Mouse (Mus musculus) G1E (cell line): ENCODE results near the gene Slc43a3. TPM values are rescaled to one million over a fixed set of nuclear protein-coding genes. Genes with fewer than 3 reads are reported as not detected.

ENCODE experiments used
- ATAC-seq: 2 replicates; pipeline ENCODE4 v1.8.0; 2016; ENCODE audit warnings: mild to moderate bottlenecking; ENCODE audit not compliant: insufficient number of reproducible peaks, poor library complexity, low FRiP score, severe bottlenecking; ENCODE audit errors: extremely low read depth
- DNase-seq: peaks from one replicate; pipeline ENCODE4 v3.0.0; 2012; ENCODE audit warnings: low spot score
- H3K27me3 ChIP-seq: 2 replicates; pipeline ENCODE4 v1.6.1; 2012; ENCODE audit warnings: mild to moderate bottlenecking, low read length, inconsistent platforms; ENCODE audit not compliant: insufficient read depth
- H3K36me3 ChIP-seq: replicated peaks from 2 replicates; pipeline ENCODE3; 2012; ENCODE audit warnings: mild to moderate bottlenecking, inconsistent platforms
- H3K4me1 ChIP-seq: 2 replicates; pipeline ENCODE4 v1.6.1; 2012; ENCODE audit warnings: low read depth, low read length, inconsistent platforms, mixed read lengths; ENCODE audit not compliant: insufficient read depth
- H3K4me3 ChIP-seq: 2 replicates; pipeline ENCODE4 v1.5.1; 2012; ENCODE audit warnings: low read depth, mild to moderate bottlenecking, inconsistent platforms, low read length, moderate library complexity, mixed read lengths
- H3K9me3 ChIP-seq: replicated peaks from 2 replicates; pipeline ENCODE4 v1.6.1; 2012; ENCODE audit warnings: inconsistent platforms
- CTCF ChIP-seq: IDR thresholded peaks from 2 replicates; pipeline ENCODE4 v1.5.1; 2012; ENCODE audit warnings: low read depth, low read length, inconsistent platforms, mixed read lengths
- GATA1 ChIP-seq: IDR thresholded peaks from 2 replicates; pipeline ENCODE4 v1.6.1; 2012; ENCODE audit warnings: borderline replicate concordance, low read length, inconsistent platforms, mixed read lengths
- GATA2 ChIP-seq: IDR thresholded peaks from 2 replicates; pipeline ENCODE4 v1.6.1; 2012; ENCODE audit warnings: low read depth, low read length, inconsistent platforms, borderline replicate concordance
- POLR2AphosphoS5 ChIP-seq: IDR thresholded peaks from 2 replicates; pipeline ENCODE4 v1.6.1; 2012; ENCODE audit warnings: low read depth, low read length, inconsistent platforms; ENCODE audit not compliant: insufficient replicate concordance
- TAL1 ChIP-seq: conservative IDR thresholded peaks from 2 replicates; pipeline ENCODE4 v1.6.1; 2012; ENCODE audit warnings: low read depth, low read length, inconsistent platforms, mixed read lengths
- polyA plus RNA-seq: library from polyadenylated mRNA; stranded (reverse); fragments of >175 nt; gene quantifications from 2 replicates; pipeline ENCODE4 v1.2.3, GENCODE M21; 2012
- total RNA-seq, 2 experiments: library from RNA; stranded (forward) in 1 of 2; stranded (reverse) in 1 of 2; fragments of 200-1000 nt in 1 of 2; fragments of >200 nt in 1 of 2; fragmentation: Nextera tagmentation in 1 of 2; gene quantifications; 2 replicates each; pipeline ENCODE4 v1.2.3; 2014 to 2017

Slc43a3 gene
- total and polyA plus RNA-seq, 3 experiments: 15.4 to 137 (median 85.2) TPM

DNA sequence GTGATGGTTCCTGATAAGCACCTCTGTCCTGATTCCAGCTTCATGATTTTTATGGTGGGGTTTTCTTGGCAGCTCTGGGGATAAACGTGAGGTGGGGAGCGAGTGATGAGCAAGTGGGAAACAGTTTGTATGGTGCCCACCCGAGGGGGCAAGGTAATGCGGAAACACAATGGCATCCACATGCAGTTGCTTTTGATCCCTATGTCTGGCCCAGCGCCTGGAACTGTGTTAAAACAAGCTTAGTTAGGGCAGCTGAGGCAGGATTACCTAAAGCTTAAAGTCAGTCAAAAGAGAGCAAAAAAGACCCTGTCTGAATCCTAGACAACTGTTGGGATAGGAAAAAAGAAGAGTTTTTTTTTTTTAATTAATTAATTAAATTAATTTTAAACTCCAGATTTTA, 1.3 kb upstream of the Slc43a3 start:
- TF ChIP-seq CTCF (no peak), GATA1 (no peak), POLR2AphosphoS5 (no peak), TAL1 (no peak), GATA2 (no peak)
- peaks cover 7% of the 10 kb centered on the region for H3K27me3 ChIP-seq
- DNase-seq (no peak), ATAC-seq (no peak)
- 0 out of 2 replicates have a peak, but pooled peaks cover 2% of the 10 kb centered on the region for H3K9me3 ChIP-seq
- H3K36me3 ChIP-seq: peaks cover 5% of the 10 kb centered on the region
- no peak overlapping the region for H3K4me3 ChIP-seq
- H3K4me1 ChIP-seq: peaks cover 47% of the 10 kb centered on the region

GRCm38 (mm10) chr2:84937491-84938150, 1.2 kb downstream of the Slc43a3 start:
- H3K27me3 ChIP-seq: no peaks in the 10 kb centered on the region
- no peak for DNase-seq
- H3K4me1 ChIP-seq: peaks cover 62% of the 10 kb centered on the region
- H3K4me3 ChIP-seq: peak overlapping the region; percentile 75
- H3K9me3 ChIP-seq: 0 out of 2 replicates have a peak, but pooled peaks cover 2% of the 10 kb centered on the region
- peaks cover 27% of the 10 kb centered on the region for H3K36me3 ChIP-seq
- no peak for ATAC-seq
- TF ChIP-seq TAL1 (no peak), GATA1 (no peak), GATA2 (no peak), CTCF (no peak), POLR2AphosphoS5 (no peak)

- 0 out of 2 replicates have a peak, but pooled peaks cover 2% of the 10 kb centered on the region for H3K9me3 ChIP-seq
- DNase-seq (peak; percentile 77), ATAC-seq (peak; percentile 79)
- no peaks in the 10 kb centered on the region for H3K27me3 ChIP-seq
- TF ChIP-seq GATA2 (no peak), TAL1 (peak; percentile 87)
- peak overlapping the region; percentile 75 for H3K4me3 ChIP-seq
- H3K4me1 ChIP-seq: peaks cover 66% of the 10 kb centered on the region
- H3K36me3 ChIP-seq: peaks cover 31% of the 10 kb centered on the region
Observed at GRCm38 (mm10) chr2:84938249-84938946, 2.0 kb downstream of the Slc43a3 start.

DNA sequence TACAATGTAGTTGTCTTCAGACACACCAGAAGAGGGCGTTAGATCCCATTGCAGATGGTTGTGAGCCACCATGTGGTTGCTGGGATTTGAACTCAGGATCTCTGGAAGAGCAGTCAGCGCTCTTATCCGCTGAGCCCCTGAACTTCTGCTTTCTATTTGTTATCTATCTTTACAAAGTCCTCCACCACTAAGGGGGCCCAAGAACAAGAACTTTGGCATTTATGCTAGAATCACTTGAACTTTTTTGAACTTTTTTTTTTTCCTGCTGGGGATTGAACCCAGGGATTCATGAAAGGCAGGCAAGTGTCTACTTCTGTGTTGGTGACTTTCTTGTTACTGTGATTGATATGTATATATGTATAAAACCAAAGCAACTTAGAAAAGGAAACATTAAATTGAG, 2.9 kb downstream of the Slc43a3 start:
- peaks cover 74% of the 10 kb centered on the region for H3K4me1 ChIP-seq
- no peak for ATAC-seq

GRCm38 (mm10) chr2:84939711-84940110, 3.3 kb downstream of the Slc43a3 start:
- 0 out of 2 replicates have a peak, but pooled peaks cover 2% of the 10 kb centered on the region for H3K9me3 ChIP-seq
- peaks cover 44% of the 10 kb centered on the region for H3K36me3 ChIP-seq
- no peak for TF ChIP-seq GATA1
- TF ChIP-seq POLR2AphosphoS5: no peak
- TF ChIP-seq GATA2: no peak
- TF ChIP-seq CTCF: no peak
- no peak for TF ChIP-seq TAL1
- ATAC-seq (peak; percentile 3; the same call in 1 of the 2 replicates), DNase-seq (no peak)
- peaks cover 74% of the 10 kb centered on the region for H3K4me1 ChIP-seq
- H3K4me3 ChIP-seq: peak overlapping the region; percentile 46; the same call in 1 of the 2 replicates
- no peaks in the 10 kb centered on the region for H3K27me3 ChIP-seq

More for the DNA sequence above, 2.9 kb downstream of the Slc43a3 start:
- H3K27me3 ChIP-seq: no peaks in the 10 kb centered on the region
- H3K36me3 ChIP-seq: peaks cover 40% of the 10 kb centered on the region
- 0 out of 2 replicates have a peak, but pooled peaks cover 2% of the 10 kb centered on the region for H3K9me3 ChIP-seq
- no peak for DNase-seq
- H3K4me3 ChIP-seq: peak overlapping the region; percentile 46; the same call in 1 of the 2 replicates
- TF ChIP-seq TAL1: 0 out of 2 replicates have a peak, but pooled peaks have one; percentile 14
- no peak for TF ChIP-seq GATA2

DNA sequence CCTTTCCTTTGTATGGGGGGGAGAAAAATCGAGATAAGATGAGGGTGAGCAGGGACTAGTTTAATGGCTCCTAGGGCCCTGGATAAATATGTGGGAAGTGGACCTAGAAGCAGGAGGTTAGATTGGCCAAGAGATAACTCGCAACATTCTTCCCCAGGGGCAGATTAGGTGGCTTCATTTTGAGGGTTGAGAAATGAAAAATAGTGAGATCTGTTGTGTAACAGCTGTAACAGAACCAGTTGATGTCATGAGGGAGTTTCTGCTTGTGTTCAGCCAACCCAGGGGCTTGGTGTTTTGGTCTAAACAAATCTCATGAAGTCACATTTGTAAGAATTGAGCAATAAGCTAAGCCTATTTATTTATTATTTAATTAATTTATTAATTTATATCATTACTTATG, 5.0 kb downstream of the Slc43a3 start:
- Histone ChIP-seq H3K36me3 (peaks cover 59% of the 10 kb centered on the region), H3K4me1 (peaks cover 75% of the 10 kb centered on the region), H3K4me3 (no peak overlapping the region), H3K9me3 (0 out of 2 replicates have a peak, but pooled peaks cover 2% of the 10 kb centered on the region), H3K27me3 (no peaks in the 10 kb centered on the region)
- no peak for ATAC-seq
- DNase-seq: no peak
- TF ChIP-seq TAL1 (no peak), GATA2 (no peak), GATA1 (no peak), POLR2AphosphoS5 (no peak), CTCF (no peak)
